Mouse (Mus musculus): ENCODE data around the gene Ssh2.

The Ssh2 gene

GRCm38 (mm10) chr11:77215951-77216760 is at the start of gene Ssh2:
Gene Ssh2 (plus strand): TSS chr11:77216287.
- DNase-seq (ENCODE audit: low read depth, low spot score) = peak; percentile 76

- DNase-seq (ENCODE audit: low read depth, low spot score) = no peak
These were observed 42.4 kb upstream of the Ssh2 start for GRCm38 (mm10) chr11:77173731-77174130.

- no peak for DNase-seq (ENCODE audit: low read depth, low spot score)
These were observed 41.6 kb upstream of the Ssh2 start for GRCm38 (mm10) chr11:77174531-77174930.

- no peak for DNase-seq (ENCODE audit: low read depth, low spot score)
These were observed 36.3 kb upstream of the Ssh2 start for GRCm38 (mm10) chr11:77179771-77180170.

DNA sequence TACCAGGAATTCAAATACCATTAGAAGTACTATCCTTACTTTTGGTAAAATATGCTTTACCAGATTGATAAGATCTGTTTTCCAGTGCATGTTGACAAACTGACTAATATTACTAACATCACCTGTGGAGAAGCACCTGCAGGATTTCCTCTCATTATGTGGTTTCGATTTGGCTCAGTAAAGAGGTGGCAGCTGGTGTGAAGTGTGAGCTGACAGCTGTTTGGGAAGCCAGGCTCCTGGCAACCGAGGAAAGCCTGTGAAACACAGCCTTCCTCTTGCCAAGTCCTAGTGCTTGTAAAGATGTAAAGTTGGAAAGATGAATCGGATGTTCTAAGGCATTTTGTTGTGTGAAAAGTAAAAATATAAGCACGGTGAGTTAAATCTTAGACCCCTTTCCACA is 35.2 kb upstream of the Ssh2 start:
- DNase-seq (ENCODE audit: low read depth, low spot score) = peak; percentile 34

GRCm38 (mm10) chr11:77181528-77181927 is 34.6 kb upstream of the Ssh2 start:
- no peak for DNase-seq (ENCODE audit: low read depth, low spot score)

GRCm38 (mm10) chr11:77182041-77182440 is 34.0 kb upstream of the Ssh2 start:
- DNase-seq (ENCODE audit: low read depth, low spot score) = no peak

GRCm38 (mm10) chr11:77182616-77183015 is 33.5 kb upstream of the Ssh2 start:
- DNase-seq (ENCODE audit: low read depth, low spot score) = no peak

- no peak for DNase-seq (ENCODE audit: low read depth, low spot score)
These were observed 31.2 kb upstream of the Ssh2 start for GRCm38 (mm10) chr11:77184926-77185325.

GRCm38 (mm10) chr11:77188868-77189267 is 27.2 kb upstream of the Ssh2 start, which contains the start of gene Efcab5:
Gene Efcab5 (minus strand): TSS chr11:77188968.
- no peak for DNase-seq (ENCODE audit: low read depth, low spot score)

GRCm38 (mm10) chr11:77193410-77193809 is 22.7 kb upstream of the Ssh2 start:
- no peak for DNase-seq (ENCODE audit: low read depth, low spot score)

DNA sequence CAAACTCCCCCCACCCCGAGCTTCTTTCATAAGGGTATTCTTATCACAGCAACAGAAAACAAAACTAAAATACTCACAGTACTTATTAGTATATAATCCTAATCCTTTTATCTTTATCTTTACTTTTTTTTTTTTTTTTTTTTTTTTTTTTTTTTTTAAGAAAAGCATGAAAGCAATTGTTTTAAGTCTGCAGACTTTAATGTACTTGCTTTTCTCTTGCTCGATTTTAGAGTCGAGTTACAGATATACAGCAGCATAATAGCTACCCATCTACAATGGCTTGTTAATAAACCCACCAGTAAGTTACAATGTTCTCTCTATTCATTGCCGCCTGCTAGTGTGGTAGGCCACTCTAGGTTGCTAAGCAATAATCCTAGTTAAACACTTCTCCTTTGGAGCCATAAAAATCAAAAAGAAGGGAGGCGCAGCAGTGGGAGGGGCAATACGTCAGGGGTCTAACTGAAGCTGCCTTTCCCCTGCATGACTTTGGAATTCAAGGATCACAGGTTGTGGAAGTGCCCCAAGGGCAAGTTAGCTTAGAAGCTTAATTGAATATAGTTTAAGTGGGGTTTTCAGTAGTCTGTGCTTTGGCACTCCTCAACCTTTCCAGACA is 22.0 kb upstream of the Ssh2 start:
- no peak for DNase-seq (ENCODE audit: low read depth, low spot score)

DNA sequence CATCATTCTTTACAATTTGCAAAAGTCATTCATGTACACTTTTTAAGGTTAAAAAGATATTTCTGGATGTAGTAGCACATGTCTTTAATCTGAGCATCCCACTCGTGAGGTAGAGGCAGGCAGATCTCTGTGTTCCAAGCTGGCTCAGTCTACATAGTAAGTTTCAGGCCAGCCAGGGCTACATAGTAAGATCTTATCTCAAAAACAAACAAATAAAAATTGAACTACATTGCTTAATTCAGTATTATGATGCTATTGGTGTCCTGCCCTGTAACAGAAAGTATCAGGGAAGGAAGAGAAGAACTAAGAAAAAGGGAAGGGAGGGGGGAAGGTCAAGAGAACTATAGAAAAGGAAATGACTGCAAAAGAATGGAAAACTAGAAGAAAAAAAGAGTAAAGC is 21.3 kb upstream of the Ssh2 start:
- DNase-seq (ENCODE audit: low read depth, low spot score) = no peak

- DNase-seq (ENCODE audit: low read depth, low spot score) = no peak
These were observed 20.6 kb upstream of the Ssh2 start for GRCm38 (mm10) chr11:77195360-77196109.

GRCm38 (mm10) chr11:77196181-77197143 is 19.6 kb upstream of the Ssh2 start:
- no peak for DNase-seq (ENCODE audit: low read depth, low spot score)

- DNase-seq (ENCODE audit: low read depth, low spot score) = no peak
These were observed 16.5 kb upstream of the Ssh2 start for GRCm38 (mm10) chr11:77199636-77200035.

GRCm38 (mm10) chr11:77200703-77201102 is 15.4 kb upstream of the Ssh2 start:
- no peak for DNase-seq (ENCODE audit: low read depth, low spot score)

GRCm38 (mm10) chr11:77214142-77214692 is 1.9 kb upstream of the Ssh2 start:
- no peak for DNase-seq (ENCODE audit: low read depth, low spot score)

- no peak for DNase-seq (ENCODE audit: low read depth, low spot score)
These were observed 1.3 kb upstream of the Ssh2 start for GRCm38 (mm10) chr11:77214755-77215154.

DNA sequence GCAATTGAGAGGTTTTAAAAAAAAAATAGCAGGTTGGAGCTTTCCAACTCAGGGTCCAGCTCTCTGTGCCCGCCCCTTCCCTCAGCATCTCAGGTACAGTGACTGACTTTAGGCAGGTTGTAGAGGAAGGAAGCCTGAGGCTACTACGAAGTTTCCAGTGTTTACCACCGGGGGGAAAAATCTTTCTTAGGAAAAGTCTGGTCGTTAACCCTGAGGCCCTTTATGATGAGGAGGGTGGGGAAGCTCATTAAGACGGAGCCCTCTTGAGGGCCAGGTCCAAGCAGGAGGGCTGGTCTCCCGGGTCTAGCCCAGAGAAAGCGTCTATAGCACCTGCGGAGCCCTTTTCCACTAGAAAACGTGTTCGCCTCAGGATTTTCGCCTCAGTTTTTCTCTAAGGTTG is 604 bp upstream of the Ssh2 start:
- DNase-seq (ENCODE audit: low read depth, low spot score) = no peak

DNA sequence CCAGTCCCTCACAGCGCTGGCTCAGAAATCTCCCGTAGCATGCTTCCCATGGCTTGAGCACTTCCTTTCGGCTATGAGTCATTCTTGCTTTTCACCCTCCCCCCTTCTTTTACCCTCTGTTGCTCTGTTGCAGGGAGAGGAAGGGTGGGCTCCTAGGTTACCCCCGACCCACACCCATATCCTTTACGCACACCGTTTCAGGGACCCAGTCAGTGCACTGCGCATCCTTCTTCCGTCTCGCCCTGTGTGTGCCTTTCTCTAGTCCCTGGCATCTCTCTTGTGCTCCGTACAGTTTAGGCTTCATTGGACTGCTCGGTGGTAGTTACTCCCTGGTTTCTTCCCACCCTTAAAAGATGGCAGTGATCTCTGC is 659 bp downstream of the Ssh2 start:
- DNase-seq (ENCODE audit: low read depth, low spot score) = no peak
